Mouse (Mus musculus) adrenal gland, postnatal 14 days (tissue): Measurements from ENCODE around the gene Rfx8. TPM values are rescaled to one million over a fixed set of nuclear protein-coding genes. Genes with fewer than 3 reads are reported as not detected.
"Not testable (repeated sequence)": the region's sequence is repeated elsewhere in the genome, so short reads cannot be mapped to it uniquely, and the experiment has no call there.

ENCODE experiments used
- DNase-seq: peaks from one replicate; pipeline ENCODE4 v3.0.0; 2021; ENCODE audit warnings: mixed read lengths
- total RNA-seq: library from RNA; stranded (reverse); gene quantifications from 2 replicates; pipeline ENCODE4 v1.2.3, GENCODE M21; 2021

The Rfx8 gene
- total RNA-seq, 1 experiment from 2014 or later = 0.15 TPM

DNA sequence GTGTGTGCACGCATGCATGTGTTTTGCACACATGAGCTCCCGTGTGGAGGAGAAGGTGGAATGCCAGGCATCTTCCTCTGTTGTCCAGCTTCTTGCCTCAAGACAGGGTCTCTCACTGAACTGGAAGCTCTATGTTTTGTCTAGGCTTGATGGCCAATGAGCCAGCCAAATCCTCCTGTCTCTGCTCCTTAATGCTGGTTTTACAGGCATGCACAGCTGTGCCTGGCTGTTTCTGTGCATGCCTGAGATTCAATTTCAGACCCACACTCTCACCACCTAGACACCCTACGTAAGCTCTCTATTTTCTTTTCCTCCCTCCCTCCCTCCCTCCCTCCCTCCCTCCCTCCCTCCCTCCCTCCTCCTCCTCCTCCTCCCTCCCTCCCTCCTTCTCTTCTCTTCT, 28.8 kb downstream of the Rfx8 start:
- DNase-seq = no peak

DNA sequence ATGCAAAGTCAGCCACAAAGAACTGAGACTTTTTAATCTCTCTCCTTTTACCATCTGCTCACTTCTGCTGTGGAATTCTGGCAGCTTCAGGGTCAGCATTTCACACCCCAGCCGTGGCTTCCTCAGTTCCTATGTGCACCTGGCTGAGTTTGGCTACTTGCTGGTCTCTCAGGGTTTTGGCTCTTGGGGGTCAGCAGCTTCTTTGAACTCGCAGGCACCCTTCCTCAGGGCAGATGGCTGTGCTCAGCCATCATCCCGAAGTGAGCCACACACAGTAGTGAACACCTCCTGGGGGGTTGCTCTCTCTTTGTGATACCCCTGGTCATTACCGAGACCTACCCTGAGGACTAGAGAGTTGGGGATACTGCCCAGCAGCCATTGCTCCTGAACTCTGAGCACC, 29.7 kb downstream of the Rfx8 start:
- DNase-seq = no peak

DNA sequence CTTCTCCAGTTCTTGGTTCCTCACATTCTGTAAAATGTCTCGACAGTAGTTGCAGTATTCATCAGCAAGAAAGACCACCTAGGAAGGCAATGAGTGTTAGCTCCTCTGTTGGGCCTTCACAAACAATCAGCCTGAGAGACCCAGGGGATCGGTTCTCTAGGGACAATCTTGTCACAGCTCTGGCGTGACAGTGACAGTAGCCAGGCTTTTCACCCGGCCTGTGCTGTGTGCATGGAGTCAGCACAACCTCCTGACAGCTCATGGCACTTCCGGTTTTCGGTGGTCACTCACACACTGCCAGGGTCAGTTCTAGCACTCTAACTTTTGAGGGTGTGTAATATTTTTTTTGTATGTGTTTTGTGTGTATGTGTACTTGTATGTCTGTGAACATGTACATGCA, 32.2 kb downstream of the Rfx8 start:
- DNase-seq = no peak

DNA sequence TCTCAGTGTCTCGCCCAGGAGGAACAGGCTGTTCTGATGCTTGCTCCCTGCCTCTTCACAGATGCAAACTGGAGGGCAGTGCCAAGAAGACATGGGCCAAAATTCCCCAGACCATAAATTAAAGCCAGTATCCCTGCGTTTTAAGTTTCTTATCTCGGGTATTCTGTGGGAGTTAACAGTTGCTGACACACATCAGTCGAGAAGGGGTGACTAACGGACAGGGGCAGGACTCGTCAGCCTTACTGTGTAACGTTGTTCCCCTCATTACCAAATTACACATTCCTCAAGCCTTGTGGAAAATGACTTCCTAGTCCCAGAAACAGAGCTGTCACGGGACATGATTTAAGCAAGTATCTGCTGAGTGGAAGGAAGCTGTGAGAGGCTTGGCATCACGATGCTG, 33.5 kb downstream of the Rfx8 start:
- no peak for DNase-seq

DNA sequence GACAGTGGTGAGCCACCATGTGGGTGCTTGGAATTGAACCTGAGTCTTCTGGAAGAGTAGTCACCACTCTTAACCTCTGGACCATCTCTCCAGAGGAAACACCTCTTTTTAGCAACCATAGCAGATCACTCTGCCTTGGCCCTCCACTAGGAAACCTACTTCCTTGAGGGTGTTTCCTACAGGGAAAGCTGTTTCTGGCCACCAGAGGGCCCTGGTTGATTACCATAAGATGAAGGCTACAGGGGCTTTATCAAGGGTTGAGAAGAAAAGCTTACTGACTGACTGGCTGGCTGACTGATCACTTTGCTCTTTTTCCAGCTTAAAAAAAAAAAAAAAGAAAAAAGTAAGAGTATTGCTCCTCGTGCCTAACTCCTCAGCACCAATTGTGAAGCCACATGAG, 35.0 kb downstream of the Rfx8 start:
- DNase-seq = peak; percentile 88

DNA sequence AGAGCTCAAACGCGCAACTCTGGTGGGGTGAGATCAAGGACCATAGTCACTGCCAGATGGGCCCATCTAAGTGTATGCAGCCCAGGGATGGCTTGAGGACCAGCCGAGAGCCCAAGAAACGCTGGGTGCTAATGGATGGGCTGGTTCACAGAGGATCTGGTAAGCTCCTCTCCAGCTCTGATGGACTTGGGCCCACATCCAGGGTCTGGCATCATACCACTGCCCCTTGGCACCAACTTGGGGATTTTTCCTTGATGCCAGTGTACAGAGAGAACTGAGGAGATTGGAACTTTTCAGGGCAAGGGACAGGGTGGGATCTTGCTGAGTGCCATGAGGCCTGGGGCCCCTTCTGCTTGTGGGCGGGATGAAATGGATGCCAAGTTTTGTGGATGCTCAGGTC, 39.2 kb downstream of the Rfx8 start:
- no peak for DNase-seq

DNA sequence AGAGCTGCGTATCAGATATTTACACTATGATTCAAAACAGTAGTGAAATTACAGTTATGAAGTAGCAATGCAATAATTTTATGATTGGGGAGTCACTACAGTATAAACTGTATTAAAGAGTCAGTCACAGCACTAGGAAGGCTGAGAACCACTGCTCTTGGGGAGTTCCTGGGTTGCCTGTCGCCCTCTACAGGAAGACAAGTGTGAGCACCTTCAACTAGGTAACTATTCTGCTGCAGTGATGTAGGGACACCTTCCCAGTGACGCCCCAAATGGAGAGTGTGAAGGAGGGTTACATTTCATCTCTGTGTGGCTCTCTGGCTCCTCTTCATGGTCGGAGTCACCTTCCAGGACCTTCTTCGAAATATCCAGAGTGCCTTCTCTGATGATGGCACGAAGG, 40.3 kb downstream of the Rfx8 start:
- no peak for DNase-seq

DNA sequence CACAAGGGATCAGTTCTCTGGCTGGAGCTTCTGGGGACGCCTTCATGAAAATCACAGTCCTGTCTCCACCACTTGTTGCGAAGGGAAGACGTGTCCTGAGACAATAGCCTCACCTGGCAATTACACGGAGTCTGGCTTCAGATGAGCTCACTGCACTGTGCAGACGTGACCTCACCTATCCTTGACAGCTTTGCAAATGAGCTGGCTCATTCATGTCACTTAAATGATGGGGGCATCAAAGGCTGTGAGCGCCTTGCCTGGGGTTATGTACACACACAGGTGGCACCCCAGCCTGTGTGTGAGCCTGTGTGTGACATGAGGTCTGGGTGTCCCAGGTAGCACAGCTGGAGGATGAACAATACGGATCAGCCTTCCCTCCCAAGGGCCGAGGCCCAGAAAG, 41.9 kb downstream of the Rfx8 start:
- no peak for DNase-seq

DNA sequence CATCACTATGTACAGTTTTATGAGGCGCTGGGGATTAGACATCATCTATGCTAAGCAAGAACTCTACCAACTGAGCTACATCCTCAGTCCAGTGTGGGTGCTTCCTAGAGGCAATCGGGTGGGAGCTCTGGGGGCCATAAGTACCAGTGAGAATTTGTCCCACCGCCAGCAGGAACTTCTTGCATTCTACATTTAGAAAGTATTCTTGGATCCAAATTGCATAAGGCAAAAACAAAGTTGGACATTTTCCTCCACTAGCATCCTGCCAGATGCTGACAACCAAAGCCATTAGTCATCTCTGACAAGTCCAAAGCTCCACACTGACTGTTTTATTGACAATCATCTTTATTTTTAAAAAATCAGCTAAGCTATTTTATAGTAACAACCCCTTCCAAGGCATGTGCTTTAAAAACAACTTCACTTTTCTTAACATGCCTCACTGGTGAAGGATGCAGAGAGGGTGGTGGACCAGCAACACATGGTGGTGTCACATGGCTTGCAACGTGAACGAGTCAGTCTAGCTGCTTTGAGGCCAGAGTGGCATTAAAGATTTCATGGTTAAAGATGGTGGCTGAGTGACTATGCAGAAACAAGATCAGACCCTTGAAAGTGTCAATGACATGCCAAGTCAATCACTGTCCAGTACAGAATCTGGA, 44.4 kb downstream of the Rfx8 start:
- no peak for DNase-seq

DNA sequence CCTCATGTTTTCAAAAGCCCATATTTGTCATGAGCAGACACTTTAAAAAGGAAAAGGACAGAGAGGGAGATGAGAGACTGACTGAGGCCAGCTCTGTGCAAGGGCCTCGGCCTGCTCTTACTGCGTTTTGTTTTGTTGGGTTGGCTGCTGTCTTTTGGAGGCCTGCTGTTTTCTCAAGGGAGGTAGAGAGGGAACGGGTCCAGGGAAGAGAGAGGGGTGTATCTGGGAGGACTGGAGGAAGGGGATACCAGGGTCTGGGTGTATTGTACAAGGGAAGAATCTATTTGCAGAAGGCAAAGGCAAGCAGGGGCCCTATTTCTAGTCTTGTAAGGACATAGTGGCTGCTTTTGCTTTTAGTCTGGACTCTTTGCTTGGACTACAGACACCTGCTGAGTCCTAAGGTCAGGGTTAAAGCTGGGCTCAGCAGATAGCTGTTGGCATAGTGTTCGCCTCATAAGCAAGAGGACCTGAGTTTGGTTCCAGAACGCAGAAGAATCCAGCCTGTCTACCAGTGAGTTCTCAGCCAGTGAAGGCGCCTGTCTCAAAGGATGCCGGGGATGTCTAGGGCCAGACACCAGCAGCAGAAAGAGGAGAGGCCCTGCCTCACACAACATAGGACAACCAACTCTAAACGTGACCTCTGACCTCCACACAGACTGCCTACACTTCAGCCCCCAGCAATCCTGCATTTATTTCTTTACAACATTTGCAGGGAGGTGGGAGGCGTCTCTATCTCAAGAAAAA, 48.3 kb downstream of the Rfx8 start:
- DNase-seq = no peak

DNA sequence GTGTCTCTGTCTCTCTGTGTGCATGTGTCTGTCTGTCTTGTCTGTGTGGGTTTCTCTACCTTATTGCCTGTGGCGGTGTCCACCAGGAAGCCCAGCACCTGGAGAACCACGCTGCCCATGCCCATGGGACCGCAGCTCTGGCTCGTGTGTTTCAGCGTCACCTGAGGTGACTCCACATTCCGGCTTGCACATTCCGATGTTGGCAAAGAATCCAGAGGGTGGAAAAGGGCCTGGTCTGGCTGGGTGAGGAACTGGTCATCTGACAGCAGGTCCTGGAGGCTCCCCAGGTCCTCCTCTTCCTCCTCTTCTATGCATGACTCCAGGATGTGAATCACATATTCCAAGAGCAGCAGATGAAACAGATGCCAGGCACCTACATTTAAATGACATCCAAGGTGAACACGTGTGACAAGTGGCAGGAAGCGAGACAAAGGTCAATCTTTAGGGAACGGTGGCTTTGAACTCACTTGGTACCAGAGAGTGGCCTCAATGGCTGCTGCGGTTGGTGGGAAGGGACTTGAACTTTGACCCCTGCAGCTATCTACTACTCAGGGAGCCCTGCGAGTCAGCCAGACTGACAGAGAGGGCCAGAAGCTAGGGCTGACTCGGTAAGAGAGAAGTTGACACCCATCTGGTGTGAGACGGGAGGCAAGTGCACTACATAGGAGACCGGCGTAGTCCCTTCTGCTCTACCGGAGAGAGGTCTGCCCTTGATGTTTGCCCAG, 50.4 kb downstream of the Rfx8 start:
- peak; percentile 32 for DNase-seq

DNA sequence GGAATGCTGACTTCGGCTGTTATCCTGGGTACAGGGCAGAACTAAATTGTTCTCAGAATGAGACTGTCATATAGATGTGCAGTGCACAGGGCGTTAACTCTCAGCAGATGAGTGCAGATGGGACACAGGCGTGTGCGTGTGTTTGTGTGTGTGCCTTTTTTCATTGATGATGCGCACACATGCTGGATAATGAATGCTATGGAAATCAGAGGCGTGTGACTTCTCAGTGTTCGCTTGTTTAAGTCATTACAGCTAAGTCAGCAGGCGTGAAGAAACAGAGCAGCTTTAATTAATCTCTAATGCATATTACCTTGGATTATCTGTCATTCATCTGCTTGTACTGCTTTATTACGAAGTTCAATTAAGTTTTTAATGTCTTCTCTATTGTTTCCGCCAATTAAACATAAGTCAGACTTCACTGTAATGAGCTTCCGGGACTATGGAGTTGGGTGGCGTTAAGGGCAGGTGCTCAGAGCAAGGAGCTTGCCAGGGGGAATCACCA, 54.0 kb downstream of the Rfx8 start:
- no peak for DNase-seq

DNA sequence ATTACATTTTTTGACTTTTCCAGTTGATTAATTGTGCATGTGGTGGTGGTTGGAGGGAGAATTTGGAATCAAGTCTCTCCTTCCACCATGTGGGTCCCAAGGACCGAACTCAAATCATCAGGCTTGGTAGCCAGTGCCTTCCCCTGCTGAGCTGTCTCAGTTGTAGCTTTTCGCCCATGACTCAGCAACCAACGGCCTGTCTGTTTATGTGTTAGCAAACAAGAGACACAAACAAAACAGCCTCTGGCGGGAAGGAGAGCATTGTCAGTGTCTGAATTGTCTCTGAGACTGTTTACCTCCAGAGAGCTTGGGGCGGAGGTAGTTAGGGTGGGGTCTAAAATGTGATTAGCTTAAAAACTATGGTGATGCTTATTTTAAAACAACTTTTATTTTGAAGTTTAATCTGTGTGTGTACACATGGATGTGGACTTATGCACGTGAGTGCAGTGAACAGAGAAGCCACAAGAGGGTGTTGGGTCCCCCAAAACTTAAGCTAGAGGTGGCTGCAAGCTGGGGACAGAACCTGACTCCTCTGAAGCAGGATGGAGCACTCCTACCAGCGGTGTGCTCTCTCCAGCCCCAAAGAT, 56.7 kb downstream of the Rfx8 start:
- no peak for DNase-seq

DNA sequence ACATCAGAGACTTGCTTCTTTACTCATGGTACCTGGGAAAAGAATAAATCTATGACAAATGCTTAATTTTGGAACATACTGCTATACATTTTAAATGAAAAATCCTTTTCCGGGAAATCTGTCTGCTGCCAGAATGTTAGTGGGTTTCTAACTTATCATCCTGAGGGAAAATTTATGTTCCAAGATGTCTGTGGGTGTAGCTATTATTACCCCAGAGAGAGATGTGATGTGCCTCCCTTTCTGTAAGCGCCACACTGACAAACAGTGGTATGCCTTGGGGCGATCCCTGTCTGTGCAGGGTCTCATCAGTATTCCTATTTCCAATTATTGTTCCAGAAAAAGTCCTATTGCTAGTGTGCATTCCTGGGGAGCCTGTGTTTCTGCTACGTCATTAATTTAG, 57.7 kb downstream of the Rfx8 start:
- no peak for DNase-seq

DNA sequence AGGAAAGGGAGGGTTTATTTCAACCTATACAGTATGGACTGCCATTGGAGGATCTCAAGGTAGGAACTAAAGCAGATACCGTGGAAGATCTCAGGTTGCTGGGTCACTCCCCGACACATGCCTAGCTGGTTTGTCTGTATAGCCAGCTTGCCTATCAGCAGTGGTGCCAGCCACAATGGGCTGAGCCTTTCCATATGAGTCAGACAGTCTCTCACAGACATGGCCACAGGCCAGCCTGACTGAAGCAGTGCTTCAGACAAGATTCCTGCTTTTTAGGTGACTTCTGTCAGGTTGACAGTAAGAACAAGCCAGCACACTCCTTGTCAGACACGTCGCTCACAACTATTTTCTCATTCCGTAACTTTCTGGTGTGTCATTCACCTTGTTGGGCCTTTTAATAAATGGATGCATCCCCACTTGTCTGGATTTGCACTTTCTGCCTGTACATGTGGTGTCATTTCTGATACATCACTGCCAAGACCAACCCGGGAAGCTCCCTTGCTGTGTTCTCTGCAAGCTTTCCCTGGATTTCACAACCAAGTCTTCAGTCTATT, 63.7 kb downstream of the Rfx8 start:
- peak; percentile 28 for DNase-seq

DNA sequence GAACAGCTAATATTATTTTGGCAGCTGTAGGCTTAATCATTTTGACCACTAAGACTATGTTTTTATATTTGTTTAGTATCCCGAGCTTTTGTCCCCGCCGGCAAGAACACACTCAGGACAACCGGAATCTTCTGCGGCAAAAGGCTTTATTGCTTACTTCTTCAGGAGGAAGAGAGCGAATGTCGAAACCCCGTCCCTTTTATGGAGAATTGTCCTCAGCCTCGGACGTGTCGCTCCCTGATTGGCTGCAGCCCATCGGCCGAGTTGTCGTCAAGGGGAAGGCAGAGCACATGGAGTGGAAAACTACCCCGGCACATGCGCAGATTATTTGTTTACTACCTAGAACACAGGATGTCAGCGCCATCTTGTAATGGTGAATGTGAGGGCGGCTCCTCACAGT, 65.9 kb downstream of the Rfx8 start:
- not testable (repeated sequence) for DNase-seq

DNA sequence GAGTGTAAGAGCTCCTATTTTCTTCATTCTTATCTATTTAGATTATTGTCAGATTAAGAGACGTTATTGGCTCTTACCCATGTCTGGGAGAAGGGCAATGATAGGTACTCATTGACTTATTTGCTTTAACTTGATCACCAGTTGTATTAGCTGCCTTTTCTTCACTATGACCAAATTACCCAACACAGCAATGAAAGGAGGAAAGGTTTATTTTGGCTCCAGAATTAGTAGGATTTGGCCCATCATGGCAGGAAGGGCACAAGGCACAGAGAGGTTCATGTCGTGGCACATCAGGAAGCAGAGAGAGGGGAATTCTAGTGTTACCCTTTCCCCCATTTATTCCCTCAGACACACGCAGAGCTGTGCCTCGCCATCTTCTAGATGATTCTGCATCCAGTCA, 67.8 kb downstream of the Rfx8 start:
- no peak for DNase-seq

DNA sequence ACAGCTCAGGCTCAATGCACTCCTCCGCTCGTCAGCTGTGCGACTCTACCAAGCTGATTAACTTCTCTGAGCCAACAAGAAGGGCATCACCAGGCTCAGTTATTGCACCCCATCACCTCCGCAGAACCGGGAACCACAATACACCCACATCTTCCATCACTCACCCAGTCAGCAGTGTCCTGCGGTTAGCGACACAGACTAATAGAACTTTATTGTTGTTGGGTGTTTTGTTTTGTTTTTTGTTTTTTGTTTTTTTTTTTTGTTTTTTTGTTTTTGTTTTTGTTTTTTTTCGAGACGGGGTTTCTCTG, 69.6 kb downstream of the Rfx8 start, which contains the start of gene Creg2:
Gene Creg2 (minus strand): TSS at position 234 of the 308 bp plus-strand sequence.
- DNase-seq = no peak

DNA sequence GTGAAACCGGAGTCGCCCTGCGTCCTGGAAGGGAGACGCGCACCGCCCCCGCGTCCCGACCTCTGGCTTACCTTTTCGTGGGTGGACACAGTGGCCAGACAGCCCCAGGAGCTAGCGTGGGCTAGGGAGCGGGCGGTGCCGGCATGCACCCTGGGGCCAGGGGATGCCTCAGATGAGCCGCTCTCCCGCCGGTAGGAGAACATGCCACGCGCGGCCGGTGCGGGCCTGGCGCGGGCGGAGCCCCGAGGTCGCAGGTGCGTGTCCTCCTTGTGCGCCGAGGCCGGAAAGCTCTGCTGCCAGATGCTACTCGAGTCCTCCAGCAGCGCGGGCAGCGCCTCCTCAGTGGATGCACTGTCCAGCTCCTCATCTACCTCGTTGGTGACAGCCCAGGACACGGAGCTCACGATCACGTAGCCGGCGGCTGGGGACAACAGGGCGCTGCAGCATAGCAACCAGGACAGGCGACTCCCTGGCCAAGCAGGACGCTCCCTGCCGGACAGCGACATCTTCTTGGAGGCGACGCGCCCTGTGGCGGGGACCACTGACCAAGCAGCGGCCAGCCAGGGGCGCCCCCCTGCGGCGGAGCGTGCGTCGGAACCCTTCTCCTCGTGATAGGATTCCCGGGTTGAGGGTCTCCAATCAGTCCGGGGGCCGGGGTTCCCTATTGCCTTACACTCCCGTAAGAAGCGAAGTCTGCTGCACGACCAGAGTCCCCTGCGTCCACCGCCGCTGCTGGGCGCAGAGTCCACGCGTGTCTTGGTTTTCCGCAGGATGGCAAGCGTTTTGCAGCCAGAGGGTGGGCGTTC, 70.2 kb downstream of the Rfx8 start:
- peak; percentile 89 for DNase-seq

DNA sequence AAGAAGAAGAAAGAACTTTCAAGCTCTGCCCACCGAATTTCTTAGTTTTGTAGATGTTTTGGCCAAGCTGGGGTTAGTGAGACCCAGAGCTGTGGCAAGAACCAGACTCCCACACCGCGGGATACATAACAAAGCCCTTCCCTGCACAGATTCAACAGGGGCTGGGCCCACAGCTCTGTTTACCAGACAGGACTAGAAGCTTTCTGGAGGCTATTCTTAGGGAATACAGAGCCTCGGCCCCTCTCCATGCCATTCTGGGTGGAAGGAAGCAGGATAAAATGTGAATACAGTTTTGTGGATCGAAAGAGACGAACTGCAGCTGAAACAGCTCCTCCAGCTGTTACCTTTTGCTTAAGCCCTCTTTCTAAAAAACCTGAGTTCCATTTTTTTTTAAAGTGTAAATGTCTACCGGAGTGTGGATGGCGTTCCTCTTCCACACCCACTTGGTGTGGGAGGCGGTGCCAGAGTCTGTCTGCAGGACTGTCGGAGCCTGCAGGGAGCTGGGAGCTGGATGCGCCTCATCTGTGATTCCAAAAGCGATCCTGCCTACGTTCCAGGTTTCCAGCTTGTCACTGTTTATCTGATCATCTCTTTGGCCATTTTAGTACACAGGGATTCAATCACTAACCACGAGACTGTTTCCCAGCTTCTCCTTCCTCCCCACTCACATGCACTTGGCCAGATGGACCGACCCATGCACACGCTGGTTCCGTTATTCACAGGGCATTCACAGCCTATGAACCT, 70.9 kb downstream of the Rfx8 start:
- DNase-seq = peak; percentile 28

DNA sequence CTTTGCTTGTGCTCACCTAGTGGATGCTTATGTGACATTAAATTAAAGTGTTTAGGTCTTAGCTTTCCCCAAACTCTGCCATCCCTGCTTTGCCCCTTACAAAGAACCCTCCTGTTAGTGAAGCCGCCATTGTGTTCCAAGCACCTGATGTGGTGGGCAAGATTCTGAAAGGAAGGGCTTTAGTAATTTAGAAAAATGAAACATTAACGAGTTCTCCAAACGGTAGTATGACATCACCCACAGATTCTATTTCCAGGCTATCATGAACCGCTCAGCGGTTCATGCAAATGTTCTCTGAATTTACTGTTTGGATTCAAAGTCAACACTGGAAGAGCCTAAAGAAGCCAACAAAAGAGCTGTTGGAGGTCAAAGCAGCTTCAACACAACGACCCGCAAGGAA, 72.2 kb downstream of the Rfx8 start:
- DNase-seq = no peak
